Mouse (Mus musculus): ENCODE measurements around the gene Fuca1. TPM values are rescaled to one million over a fixed set of nuclear protein-coding genes. Genes with fewer than 3 reads are reported as not detected.

Fuca1 gene
- polyA plus RNA-seq, 1 experiment from 2014 or later = 70.2 TPM

GRCm38 (mm10) chr4:135885676-135886075, 34.9 kb upstream of the Fuca1 start:
- no peak overlapping the region for H3K27ac ChIP-seq (replicated peaks; ENCODE audit: low read depth, low read length)
- H3K9me3 ChIP-seq (ENCODE audit: control insufficient read depth, low read length) = no peaks in the 10 kb centered on the region
- WGBS = 88% methylated on average over 12 of the region's 12 CpGs
- no peaks in the 10 kb centered on the region for H3K27me3 ChIP-seq (replicated peaks; ENCODE audit: control insufficient read depth, insufficient read depth, low read length)
- H3K4me2 ChIP-seq (ENCODE audit: low read depth, low read length) = no peak overlapping the region
- H3K9ac ChIP-seq (ENCODE audit: low read depth, low read length) = no peak overlapping the region
- ATAC-seq (ENCODE audit: low read depth) = no peak
- no peak overlapping the region for H3K4me3 ChIP-seq (ENCODE audit: low read depth, low read length)
- no peaks in the 10 kb centered on the region for H3K36me3 ChIP-seq (ENCODE audit: control insufficient read depth, insufficient read depth, low read length)
- peaks cover 8% of the 10 kb centered on the region; the same call in 1 of the 2 replicates for H3K4me1 ChIP-seq (ENCODE audit: control insufficient read depth, insufficient read depth, low read length)
- DNase-seq (ENCODE audit: low spot score) = no peak

DNA sequence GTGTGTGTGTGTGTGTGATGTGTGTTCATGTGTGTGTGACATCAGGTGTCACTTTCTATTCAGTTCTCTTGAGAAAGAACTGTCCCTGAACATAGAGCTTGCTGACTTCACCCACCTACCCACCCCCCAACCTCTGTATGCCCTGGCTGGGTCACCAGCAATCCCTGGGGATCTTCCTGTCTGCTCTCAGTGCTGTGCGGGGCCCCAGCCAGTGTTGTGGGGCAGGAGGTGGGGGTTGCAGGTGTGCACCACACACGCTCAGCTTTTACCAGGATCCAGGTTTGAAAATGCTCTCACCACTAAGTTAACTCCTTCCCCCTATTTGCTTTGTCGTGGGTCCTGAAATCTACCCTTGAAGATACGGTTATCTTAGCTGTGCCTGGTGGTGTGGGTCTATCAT, 34.4 kb upstream of the Fuca1 start:
- ATAC-seq (ENCODE audit: low read depth) (no peak), DNase-seq (ENCODE audit: low spot score) (no peak)
- H3K9me3 ChIP-seq (ENCODE audit: control insufficient read depth, low read length) = no peaks in the 10 kb centered on the region
- no peaks in the 10 kb centered on the region for H3K27me3 ChIP-seq (replicated peaks; ENCODE audit: control insufficient read depth, insufficient read depth, low read length)
- H3K36me3 ChIP-seq (ENCODE audit: control insufficient read depth, insufficient read depth, low read length) = no peaks in the 10 kb centered on the region
- no peak overlapping the region for H3K9ac ChIP-seq (ENCODE audit: low read depth, low read length)
- H3K4me1 ChIP-seq (ENCODE audit: control insufficient read depth, insufficient read depth, low read length) = peaks cover 8% of the 10 kb centered on the region; the same call in 1 of the 2 replicates
- no peak overlapping the region for H3K27ac ChIP-seq (replicated peaks; ENCODE audit: low read depth, low read length)
- H3K4me2 ChIP-seq (ENCODE audit: low read depth, low read length) = no peak overlapping the region
- no peak overlapping the region for H3K4me3 ChIP-seq (ENCODE audit: low read depth, low read length)
- 80% methylated on average over 4 of the region's 4 CpGs for WGBS

DNA sequence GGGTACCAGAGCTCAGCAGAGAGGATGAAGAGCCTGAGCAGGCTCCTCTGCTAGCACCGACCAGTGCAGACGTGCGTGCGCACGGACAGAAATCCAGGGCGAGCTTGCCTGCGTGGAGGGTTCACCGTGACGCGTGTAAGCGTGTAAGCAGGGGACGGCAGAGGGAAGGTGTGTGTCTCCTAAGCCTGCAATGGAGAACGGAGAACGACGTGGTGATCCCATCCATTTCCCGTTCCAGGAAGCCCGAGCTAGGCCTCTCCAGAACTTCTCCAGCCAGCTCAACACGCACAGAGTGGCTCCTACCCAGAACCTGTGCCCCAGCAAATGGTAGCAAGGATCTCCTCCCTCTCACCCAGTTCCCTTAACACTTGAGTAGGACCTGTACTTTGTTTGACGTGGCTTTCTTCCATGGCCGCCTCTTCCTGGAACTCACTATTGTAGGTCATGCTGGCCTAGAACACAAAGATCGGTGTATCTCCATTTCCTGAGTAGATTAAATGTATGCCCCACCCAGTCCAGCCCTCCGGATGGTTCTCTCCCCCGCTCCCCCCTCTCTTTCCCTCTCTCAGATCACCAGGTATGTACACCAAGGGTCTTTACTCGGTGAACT, 32.0 kb upstream of the Fuca1 start:
- no peak for DNase-seq (ENCODE audit: low spot score)
- H3K4me3 ChIP-seq (ENCODE audit: low read depth, low read length) = no peak overlapping the region
- WGBS = 93% methylated on average over 24 of the region's 24 CpGs
- H3K9me3 ChIP-seq (ENCODE audit: control insufficient read depth, low read length) = no peaks in the 10 kb centered on the region
- no peak for ATAC-seq (ENCODE audit: low read depth)
- H3K27ac ChIP-seq (replicated peaks; ENCODE audit: low read depth, low read length) = no peak overlapping the region
- no peak overlapping the region for H3K4me2 ChIP-seq (ENCODE audit: low read depth, low read length)
- peaks cover 8% of the 10 kb centered on the region; the same call in 1 of the 2 replicates for H3K4me1 ChIP-seq (ENCODE audit: control insufficient read depth, insufficient read depth, low read length)
- no peaks in the 10 kb centered on the region for H3K27me3 ChIP-seq (replicated peaks; ENCODE audit: control insufficient read depth, insufficient read depth, low read length)
- no peak overlapping the region for H3K9ac ChIP-seq (ENCODE audit: low read depth, low read length)
- H3K36me3 ChIP-seq (ENCODE audit: control insufficient read depth, insufficient read depth, low read length) = no peaks in the 10 kb centered on the region

GRCm38 (mm10) chr4:135889146-135889883, 31.2 kb upstream of the Fuca1 start:
- no peaks in the 10 kb centered on the region for H3K9me3 ChIP-seq (ENCODE audit: control insufficient read depth, low read length)
- 0 out of 2 replicates have a peak, but pooled peaks cover 4% of the 10 kb centered on the region for H3K4me1 ChIP-seq (ENCODE audit: control insufficient read depth, insufficient read depth, low read length)
- H3K36me3 ChIP-seq (ENCODE audit: control insufficient read depth, insufficient read depth, low read length) = no peaks in the 10 kb centered on the region
- ATAC-seq (ENCODE audit: low read depth) (no peak), DNase-seq (ENCODE audit: low spot score) (no peak)
- H3K4me2 ChIP-seq (ENCODE audit: low read depth, low read length) = no peak overlapping the region
- no peak overlapping the region for H3K9ac ChIP-seq (ENCODE audit: low read depth, low read length)
- H3K27me3 ChIP-seq (replicated peaks; ENCODE audit: control insufficient read depth, insufficient read depth, low read length) = no peaks in the 10 kb centered on the region
- H3K4me3 ChIP-seq (ENCODE audit: low read depth, low read length) = no peak overlapping the region
- 76% methylated on average over 7 of the region's 7 CpGs for WGBS
- no peak overlapping the region for H3K27ac ChIP-seq (replicated peaks; ENCODE audit: low read depth, low read length)

- ATAC-seq (ENCODE audit: low read depth) (peak; percentile 92), DNase-seq (ENCODE audit: low spot score) (peak; percentile 85)
- no peak overlapping the region for H3K27ac ChIP-seq (replicated peaks; ENCODE audit: low read depth, low read length)
- H3K4me2 ChIP-seq (ENCODE audit: low read depth, low read length) = no peak overlapping the region
- H3K9me3 ChIP-seq (ENCODE audit: control insufficient read depth, low read length) = no peaks in the 10 kb centered on the region
- no peaks in the 10 kb centered on the region for H3K36me3 ChIP-seq (ENCODE audit: control insufficient read depth, insufficient read depth, low read length)
- WGBS = 13% methylated on average over 4 of the region's 4 CpGs
- no peaks in the 10 kb centered on the region for H3K4me1 ChIP-seq (ENCODE audit: control insufficient read depth, insufficient read depth, low read length)
- no peak overlapping the region for H3K4me3 ChIP-seq (ENCODE audit: low read depth, low read length)
- H3K27me3 ChIP-seq (replicated peaks; ENCODE audit: control insufficient read depth, insufficient read depth, low read length) = no peaks in the 10 kb centered on the region
- H3K9ac ChIP-seq (ENCODE audit: low read depth, low read length) = no peak overlapping the region
Measured at GRCm38 (mm10) chr4:135889884-135890283, 30.7 kb upstream of the Fuca1 start.

DNA sequence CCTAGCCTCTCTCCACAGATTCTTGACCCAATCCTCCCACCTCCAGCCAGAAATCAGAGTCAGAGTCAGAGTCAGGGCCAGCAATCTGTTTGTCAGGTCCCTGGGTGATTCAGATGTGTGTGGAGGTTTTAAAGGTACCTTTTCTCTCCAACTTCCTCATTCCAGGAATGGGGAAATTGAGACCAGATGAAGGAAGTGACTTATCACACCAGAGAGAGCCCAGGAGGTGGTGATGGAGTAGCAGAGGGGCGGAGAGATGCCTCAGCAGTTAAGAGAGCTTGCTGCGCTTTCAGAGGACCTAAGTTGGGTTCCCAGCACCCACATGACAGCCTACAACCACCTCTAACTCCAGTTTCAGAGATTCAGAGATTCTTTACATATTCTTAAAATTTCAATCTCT, 29.0 kb upstream of the Fuca1 start:
- Histone ChIP-seq H3K36me3 (ENCODE audit: control insufficient read depth, insufficient read depth, low read length) (no peaks in the 10 kb centered on the region), H3K27ac (replicated peaks; ENCODE audit: low read depth, low read length) (no peak overlapping the region), H3K27me3 (replicated peaks; ENCODE audit: control insufficient read depth, insufficient read depth, low read length) (no peaks in the 10 kb centered on the region), H3K4me1 (ENCODE audit: control insufficient read depth, insufficient read depth, low read length) (no peaks in the 10 kb centered on the region), H3K9me3 (ENCODE audit: control insufficient read depth, low read length) (no peaks in the 10 kb centered on the region), H3K4me3 (ENCODE audit: low read depth, low read length) (no peak overlapping the region), H3K9ac (ENCODE audit: low read depth, low read length) (no peak overlapping the region), H3K4me2 (ENCODE audit: low read depth, low read length) (no peak overlapping the region)
- DNase-seq (ENCODE audit: low spot score) = no peak
- WGBS = 80% methylated on average over 2 of the region's 2 CpGs
- no peak for ATAC-seq (ENCODE audit: low read depth)

GRCm38 (mm10) chr4:135892884-135893283, 27.7 kb upstream of the Fuca1 start:
- ATAC-seq (ENCODE audit: low read depth) = no peak
- Histone ChIP-seq H3K4me2 (ENCODE audit: low read depth, low read length) (no peak overlapping the region), H3K27ac (replicated peaks; ENCODE audit: low read depth, low read length) (no peak overlapping the region), H3K27me3 (replicated peaks; ENCODE audit: control insufficient read depth, insufficient read depth, low read length) (no peaks in the 10 kb centered on the region), H3K4me1 (ENCODE audit: control insufficient read depth, insufficient read depth, low read length) (no peaks in the 10 kb centered on the region), H3K36me3 (ENCODE audit: control insufficient read depth, insufficient read depth, low read length) (no peaks in the 10 kb centered on the region), H3K9ac (ENCODE audit: low read depth, low read length) (no peak overlapping the region), H3K4me3 (ENCODE audit: low read depth, low read length) (no peak overlapping the region), H3K9me3 (ENCODE audit: control insufficient read depth, low read length) (no peaks in the 10 kb centered on the region)
- WGBS = 60% methylated on average over 4 of the region's 4 CpGs
- DNase-seq (ENCODE audit: low spot score) = no peak

- H3K9ac ChIP-seq (ENCODE audit: low read depth, low read length) = no peak within 1 kb of the TSS
- no peaks in the 10 kb centered on the region for H3K36me3 ChIP-seq (ENCODE audit: control insufficient read depth, insufficient read depth, low read length)
- 59% methylated on average over 8 of the region's 8 CpGs for WGBS
- no peak within 1 kb of the TSS for H3K4me2 ChIP-seq (ENCODE audit: low read depth, low read length)
- H3K4me1 ChIP-seq (ENCODE audit: control insufficient read depth, insufficient read depth, low read length) = no peaks in the 10 kb centered on the region
- H3K4me3 ChIP-seq (ENCODE audit: low read depth, low read length) = no peak within 1 kb of the TSS
- no peak within 1 kb of the TSS for H3K27ac ChIP-seq (replicated peaks; ENCODE audit: low read depth, low read length)
- ATAC-seq (ENCODE audit: low read depth) = no peak
- H3K9me3 ChIP-seq (ENCODE audit: control insufficient read depth, low read length) = no peaks in the 10 kb centered on the region
- no peak for DNase-seq (ENCODE audit: low spot score)
- H3K27me3 ChIP-seq (replicated peaks; ENCODE audit: control insufficient read depth, insufficient read depth, low read length) = no peaks in the 10 kb centered on the region
Measured at GRCm38 (mm10) chr4:135895071-135895571, 25.4 kb upstream of the Fuca1 start, which contains the start of gene Cnr2. Cnr2 (plus strand) TSS chr4:135895394.
